Comparison of ENCODE assay signal across 30 mouse cellular contexts in the genomic region with DNA sequence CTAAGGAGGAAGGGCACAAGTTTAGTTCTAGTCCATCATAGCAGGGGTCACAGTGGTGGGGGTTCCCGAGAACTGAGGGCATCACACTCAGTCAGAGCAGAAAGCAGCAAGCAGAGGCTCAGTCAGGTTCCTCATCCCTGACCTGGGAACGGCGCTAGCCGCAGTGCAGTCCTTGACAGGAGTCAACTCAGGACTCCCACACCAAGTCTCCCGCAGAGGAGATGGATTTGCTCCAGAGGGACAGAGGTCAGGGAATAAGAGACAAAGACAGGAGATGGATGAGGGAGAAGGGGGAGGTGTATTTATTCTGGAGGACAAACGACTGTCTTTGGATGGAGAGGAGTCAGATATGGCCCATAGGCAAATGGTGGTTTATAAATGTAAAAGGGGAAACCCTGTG. TPM values are rescaled to one million over a fixed set of nuclear protein-coding genes. Genes with fewer than 3 reads are reported as not detected.
A peak's percentile ranks its signal among the peaks of the same experiment; 100 is the strongest.
DNase-seq lines count a peak whose midpoint lies in the region; ATAC-seq and TF ChIP-seq lines count a peak whose summit lies in the region.
"Had no signal": no experiment of that assay in that cellular context is flagged by ENCODE, and none has a peak within 500 bp of the region (broad histone marks: within the 10 kb centered on the region; RNA-seq: fewer than 3 reads in every experiment).

No protein-coding gene starts in this region.

- H3K27me3 ChIP-seq in hindbrain, embryonic 13.5 days, result no peaks in the 10 kb centered on the region
- H3K27me3 ChIP-seq in hindbrain, embryonic 14.5 days (ENCODE audit: control insufficient read depth, insufficient read depth, low read length), result no peaks in the 10 kb centered on the region
- H3K27me3 ChIP-seq in kidney, adult 2 months (replicated peaks; ENCODE audit: control insufficient read depth, insufficient read depth, low read length), result no peaks in the 10 kb centered on the region
- no peaks in the 10 kb centered on the region for H3K27me3 ChIP-seq in kidney, embryonic 16.5 days (ENCODE audit: insufficient read depth, low read length)
- H3K27me3 ChIP-seq: embryonic facial prominence, embryonic 13.5 days; forebrain, embryonic 12.5 days; forebrain, embryonic 15.5 days; heart, embryonic 12.5 days; heart, embryonic 15.5 days had no signal

- H3K9ac ChIP-seq in hindbrain, embryonic 13.5 days, result 0 out of 2 replicates have a peak overlapping the region, but pooled peaks have one; percentile 24
- H3K9ac ChIP-seq in hindbrain, embryonic 14.5 days, result no peak overlapping the region
- H3K9ac ChIP-seq in kidney, embryonic 16.5 days (replicated peaks; ENCODE audit: low read length), result no peak overlapping the region
- H3K9ac ChIP-seq: forebrain, embryonic 12.5 days; forebrain, embryonic 15.5 days; heart, embryonic 12.5 days; heart, embryonic 15.5 days had no signal

- WGBS in hindbrain, embryonic 13.5 days, result 56% methylated on average over 6 of the region's 6 CpGs
- 58% methylated on average over 6 of the region's 6 CpGs for WGBS in hindbrain, embryonic 14.5 days
- 30% methylated on average over 6 of the region's 6 CpGs for WGBS in kidney, adult 2 months
- 31% methylated on average over 6 of the region's 6 CpGs for WGBS in kidney, embryonic 16.5 days

- no peak overlapping the region for H3K4me2 ChIP-seq in hindbrain, embryonic 13.5 days
- H3K4me2 ChIP-seq in hindbrain, embryonic 14.5 days (replicated peaks), result no peak overlapping the region
- no peak overlapping the region for H3K4me2 ChIP-seq in kidney, embryonic 16.5 days (replicated peaks; ENCODE audit: low read depth, low read length)
- H3K4me2 ChIP-seq: embryonic facial prominence, embryonic 13.5 days; forebrain, embryonic 12.5 days; forebrain, embryonic 15.5 days; heart, embryonic 12.5 days; heart, embryonic 15.5 days had no signal

- TF ChIP-seq POLR2A in kidney, adult 2 months (IDR thresholded peaks at IDR 0.05; ENCODE audit: low read depth, low read length), result no peak

- no peak for DNase-seq in hindbrain, embryonic 14.5 days (ENCODE audit: low spot score)
- peak; percentile 69 for DNase-seq in kidney, adult 2 months
- peak; percentile 19 to 74 for DNase-seq in kidney, postnatal 25 days
- DNase-seq in kidney, postnatal 10 days, result no peak
- peak; percentile 40 for DNase-seq in testis, postnatal 10 days (ENCODE audit: low spot score)
- DNase-seq in testis, postnatal 14 days (ENCODE audit: low spot score), result no peak
- DNase-seq: adrenal gland, adult 8-10 months; adrenal gland, postnatal 25 days; cerebellum, adult 11-12 months; cerebellum, adult 8-10 months; cerebellum, postnatal 10 days; cerebellum, postnatal 36 days; embryo, embryonic 11 days; gastrocnemius, postnatal 25 days; heart, adult 18-20 months; heart, postnatal 10 days; heart, postnatal 36 days had no signal

- no peaks in the 10 kb centered on the region for H3K9me3 ChIP-seq in hindbrain, embryonic 13.5 days
- no peaks in the 10 kb centered on the region for H3K9me3 ChIP-seq in hindbrain, embryonic 14.5 days (ENCODE audit: control insufficient read depth, low read length)
- H3K9me3 ChIP-seq in kidney, embryonic 16.5 days (ENCODE audit: low read length), result no peaks in the 10 kb centered on the region
- H3K9me3 ChIP-seq: embryonic facial prominence, embryonic 10.5 days; embryonic facial prominence, embryonic 13.5 days; forebrain, embryonic 12.5 days; forebrain, embryonic 15.5 days; heart, embryonic 12.5 days; heart, embryonic 15.5 days; hindbrain, embryonic 10.5 days had no signal

- no peak for ATAC-seq in hindbrain, embryonic 13.5 days (ENCODE audit: low FRiP score)
- ATAC-seq in hindbrain, embryonic 14.5 days (ENCODE audit: low FRiP score), result no peak
- no peak for ATAC-seq in kidney, embryonic 16.5 days (ENCODE audit: low FRiP score, low TSS enrichment)
- ATAC-seq: activated CD4-positive, CD25-positive, alpha-beta regulatory T cell, adult 4 months; forebrain, embryonic 15.5 days had no signal

- H3K27ac ChIP-seq in hindbrain, embryonic 13.5 days, result no peak overlapping the region
- H3K27ac ChIP-seq in hindbrain, embryonic 14.5 days, result no peak overlapping the region
- no peak overlapping the region for H3K27ac ChIP-seq in kidney, adult 2 months (ENCODE audit: insufficient read depth, low read depth, low read length)
- H3K27ac ChIP-seq in kidney, embryonic 16.5 days (ENCODE audit: low read length), result no peak overlapping the region
- H3K27ac ChIP-seq: embryonic facial prominence, embryonic 10.5 days; embryonic facial prominence, embryonic 13.5 days; forebrain, embryonic 12.5 days; forebrain, embryonic 15.5 days; heart, embryonic 15.5 days; hindbrain, embryonic 10.5 days had no signal

- H3K36me3 ChIP-seq in hindbrain, embryonic 13.5 days, result peaks cover 38% of the 10 kb centered on the region
- peaks cover 35% of the 10 kb centered on the region for H3K36me3 ChIP-seq in hindbrain, embryonic 14.5 days (replicated peaks; ENCODE audit: control insufficient read depth, insufficient read depth)
- H3K36me3 ChIP-seq in kidney, adult 2 months (ENCODE audit: control insufficient read depth, insufficient read depth, low read length), result no peaks in the 10 kb centered on the region
- H3K36me3 ChIP-seq in kidney, embryonic 16.5 days (ENCODE audit: insufficient read depth, low read length), result peaks cover 17% of the 10 kb centered on the region

- peaks cover 17% of the 10 kb centered on the region for H3K4me1 ChIP-seq in hindbrain, embryonic 13.5 days (replicated peaks)
- peaks cover 12% of the 10 kb centered on the region; the same call in 1 of the 2 replicates for H3K4me1 ChIP-seq in hindbrain, embryonic 14.5 days (replicated peaks; ENCODE audit: control insufficient read depth, insufficient read depth, low read length)
- H3K4me1 ChIP-seq in kidney, adult 2 months (ENCODE audit: control insufficient read depth, insufficient read depth, low read length), result peaks cover 4% of the 10 kb centered on the region; the same call in 1 of the 2 replicates
- peaks cover 9% of the 10 kb centered on the region for H3K4me1 ChIP-seq in kidney, embryonic 16.5 days (ENCODE audit: insufficient read depth, low read length)

- no peak overlapping the region for H3K4me3 ChIP-seq in hindbrain, embryonic 13.5 days
- no peak overlapping the region for H3K4me3 ChIP-seq in hindbrain, embryonic 14.5 days (replicated peaks; ENCODE audit: low read length)
- H3K4me3 ChIP-seq in kidney, adult 2 months (ENCODE audit: insufficient read depth, low read depth, low read length), result no peak overlapping the region
- no peak overlapping the region for H3K4me3 ChIP-seq in kidney, embryonic 16.5 days (ENCODE audit: low read length)
- H3K4me3 ChIP-seq: embryonic facial prominence, embryonic 13.5 days; erythroblast, embryonic 14.5 days; forebrain, embryonic 12.5 days; forebrain, embryonic 15.5 days; heart, embryonic 12.5 days; heart, embryonic 15.5 days; hindbrain, embryonic 10.5 days had no signal

- no peak for TF ChIP-seq CTCF in kidney, adult 2 months (conservative IDR thresholded peaks at IDR 0.05; ENCODE audit: insufficient read depth, insufficient read length, low read depth, low read length)

RNA-seq across cellular contexts. Expression of a gene that starts 5.3 kb away (rescaled TPM):
- 43.0 and 43.6 TPM in 2 replicates for polyA plus RNA-seq in hindbrain, embryonic 13.5 days (2015; fragmentation: Nextera tagmentation; extraction: Ambion mirVana)
- polyA plus RNA-seq in hindbrain, embryonic 14.5 days (2014; fragmentation: Nextera tagmentation; extraction: Ambion mirVana), result 51.3 and 54.5 TPM in 2 replicates
- polyA plus RNA-seq in kidney, adult 2 months (2012; rRNA removed), result 23.8 and 30.3 TPM in 2 replicates
- polyA plus RNA-seq in kidney, embryonic 16.5 days (2015; fragmentation: Nextera tagmentation; extraction: Ambion mirVana), result 42.3 and 43.7 TPM in 2 replicates

RNA-seq across cellular contexts. Expression of a gene that starts 7.5 kb away (rescaled TPM):
- 0.27 and 0.30 TPM in 2 replicates for polyA plus RNA-seq in hindbrain, embryonic 13.5 days (2015; fragmentation: Nextera tagmentation; extraction: Ambion mirVana)
- 0.52 and 0.59 TPM in 2 replicates for polyA plus RNA-seq in hindbrain, embryonic 14.5 days (2014; fragmentation: Nextera tagmentation; extraction: Ambion mirVana)
- 2.0 and 2.1 TPM in 2 replicates for polyA plus RNA-seq in kidney, adult 2 months (2012; rRNA removed)
- polyA plus RNA-seq in kidney, embryonic 16.5 days (2015; fragmentation: Nextera tagmentation; extraction: Ambion mirVana), result 0.40 and 0.47 TPM in 2 replicates
- polyA plus RNA-seq: activated CD4-positive, CD25-positive, alpha-beta regulatory T cell, adult 4 months had no signal

RNA-seq across cellular contexts. Expression of a gene that starts 15.0 kb away (rescaled TPM):
- 55.7 and 58.3 TPM in 2 replicates for polyA plus RNA-seq in hindbrain, embryonic 13.5 days (2015; fragmentation: Nextera tagmentation; extraction: Ambion mirVana)
- polyA plus RNA-seq in hindbrain, embryonic 14.5 days (2014; fragmentation: Nextera tagmentation; extraction: Ambion mirVana), result 59.6 and 60.8 TPM in 2 replicates
- 28.7 and 35.0 TPM in 2 replicates for polyA plus RNA-seq in kidney, adult 2 months (2012; rRNA removed)
- 33.3 and 36.2 TPM in 2 replicates for polyA plus RNA-seq in kidney, embryonic 16.5 days (2015; fragmentation: Nextera tagmentation; extraction: Ambion mirVana)

RNA-seq across cellular contexts. Expression of a gene that starts 18.9 kb away (rescaled TPM):
- polyA plus RNA-seq in hindbrain, embryonic 13.5 days (2015; fragmentation: Nextera tagmentation; extraction: Ambion mirVana), result not detected in 2 replicates
- polyA plus RNA-seq in hindbrain, embryonic 14.5 days (2014; fragmentation: Nextera tagmentation; extraction: Ambion mirVana), result not detected in 2 replicates
- polyA plus RNA-seq in kidney, adult 2 months (2012; rRNA removed), result not detected in 2 replicates
- polyA plus RNA-seq in kidney, embryonic 16.5 days (2015; fragmentation: Nextera tagmentation; extraction: Ambion mirVana), result 0.28 and 0.35 TPM in 2 replicates
- polyA plus RNA-seq: activated CD4-positive, CD25-positive, alpha-beta regulatory T cell, adult 4 months; cortical plate, adult 2 months; gonadal fat pad, adult 2 months; heart, embryonic 12.5 days had no signal

RNA-seq across cellular contexts. Expression of a gene that starts 27.7 kb away (rescaled TPM):
- polyA plus RNA-seq in hindbrain, embryonic 13.5 days (2015; fragmentation: Nextera tagmentation; extraction: Ambion mirVana), result not detected in 2 replicates
- polyA plus RNA-seq in hindbrain, embryonic 14.5 days (2014; fragmentation: Nextera tagmentation; extraction: Ambion mirVana), result not detected in 2 replicates
- 4.8 and 5.5 TPM in 2 replicates for polyA plus RNA-seq in kidney, adult 2 months (2012; rRNA removed)
- 0.47 and 0.84 TPM in 2 replicates for polyA plus RNA-seq in kidney, embryonic 16.5 days (2015; fragmentation: Nextera tagmentation; extraction: Ambion mirVana)
- polyA plus RNA-seq: activated CD4-positive, CD25-positive, alpha-beta regulatory T cell, adult 4 months; embryonic facial prominence, embryonic 10.5 days; embryonic facial prominence, embryonic 13.5 days; erythroblast, embryonic 14.5 days; forebrain, embryonic 12.5 days; forebrain, embryonic 15.5 days; heart, embryonic 12.5 days; heart, embryonic 15.5 days had no signal

Comparison
In these comparisons a context has a peak if more than half of its experiments do, and no peak if none do; other contexts are left out.
1. DNase-seq: peak in kidney, adult 2 months (single experiment), kidney, postnatal 25 days (2 of 2) and testis, postnatal 10 days (single experiment); none in hindbrain, embryonic 14.5 days (single experiment), kidney, postnatal 10 days (single experiment) and testis, postnatal 14 days (single experiment).